Mouse (Mus musculus): ENCODE data around the gene Mtfr1l. TPM values are rescaled to one million over a fixed set of nuclear protein-coding genes. Genes with fewer than 3 reads are reported as not detected.
A peak's percentile ranks its signal among the peaks of the same experiment; 100 is the strongest.

Gene Mtfr1l
- 100 to 1,000 TPM in 1 of 2 experiments, 10 to 100 TPM in 1; 99.4 to 102 TPM for total RNA-seq (2021)

DNA sequence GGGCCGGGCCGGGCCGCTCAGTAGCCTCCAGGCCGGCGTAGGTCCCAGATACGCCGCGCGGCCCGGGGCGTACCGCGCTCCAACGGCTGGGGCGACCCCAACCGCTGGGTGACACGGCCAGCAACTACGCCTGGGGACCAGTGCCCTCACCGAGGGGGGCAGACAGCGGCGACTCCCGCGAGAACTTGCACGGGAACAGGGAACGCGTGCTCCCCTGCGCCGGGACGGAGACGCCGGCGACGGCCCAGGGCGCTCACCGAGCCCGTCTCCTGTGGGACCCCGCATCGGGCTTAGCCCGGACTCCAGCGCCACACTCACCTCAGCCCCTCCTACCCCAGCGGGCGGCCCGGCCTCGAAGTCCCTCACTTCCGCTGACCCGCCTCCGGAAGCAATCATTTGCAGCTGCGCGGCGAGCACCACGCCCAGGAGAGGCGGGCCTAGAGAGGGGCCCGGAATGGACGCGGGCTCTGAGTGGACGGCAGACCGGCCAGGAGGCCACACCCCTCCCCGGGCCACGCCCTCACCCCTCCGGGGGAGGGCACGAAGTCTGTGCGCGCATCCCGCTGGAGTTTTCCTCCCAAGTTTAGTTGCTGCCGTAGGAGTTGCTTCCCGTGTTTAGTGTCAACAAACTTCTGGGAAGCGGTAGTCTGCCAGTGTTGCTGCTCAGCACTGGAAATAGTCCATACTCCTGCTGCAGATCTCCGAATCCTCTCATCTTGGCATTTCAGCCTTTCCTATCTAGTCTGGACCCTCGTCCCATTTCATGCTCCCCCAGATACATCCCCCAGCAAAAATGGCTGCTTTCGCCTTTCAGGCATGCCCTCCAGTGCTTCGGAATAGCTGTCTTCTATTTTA, at the start of gene Mtfr1l:
Gene Mtfr1l, minus strand, starts transcription at position 456 of the 855 bp plus-strand sequence.
- intact Hi-C loops (cut with DNase I) = loop anchor here (5.0 kb wide), 1 partner anchor 257 kb away; no protein-coding TSS in a partner anchor
- peak; percentile 98 for DNase-seq

DNA sequence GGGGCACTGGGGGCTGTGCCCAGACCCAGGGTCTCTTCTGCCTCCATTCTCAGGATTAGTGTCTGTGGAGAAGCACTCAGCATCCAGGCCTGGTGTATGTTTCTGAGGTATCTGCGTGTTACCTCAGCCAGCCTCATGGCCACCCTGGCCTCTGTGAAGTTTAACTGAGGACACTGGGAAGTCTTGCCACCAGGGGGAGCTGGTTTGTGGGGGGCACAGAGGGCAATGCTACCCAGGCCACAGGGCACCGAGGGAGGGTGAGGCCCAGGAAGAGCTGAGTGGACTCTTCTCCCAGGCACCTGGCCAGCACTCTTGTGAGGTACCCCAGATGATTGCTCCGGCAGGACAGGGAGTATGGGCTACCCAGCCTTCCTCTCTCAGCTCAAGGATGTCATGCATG, 48.3 kb upstream of the Mtfr1l start:
- intact Hi-C loops (cut with DNase I) = no loop called here

DNA sequence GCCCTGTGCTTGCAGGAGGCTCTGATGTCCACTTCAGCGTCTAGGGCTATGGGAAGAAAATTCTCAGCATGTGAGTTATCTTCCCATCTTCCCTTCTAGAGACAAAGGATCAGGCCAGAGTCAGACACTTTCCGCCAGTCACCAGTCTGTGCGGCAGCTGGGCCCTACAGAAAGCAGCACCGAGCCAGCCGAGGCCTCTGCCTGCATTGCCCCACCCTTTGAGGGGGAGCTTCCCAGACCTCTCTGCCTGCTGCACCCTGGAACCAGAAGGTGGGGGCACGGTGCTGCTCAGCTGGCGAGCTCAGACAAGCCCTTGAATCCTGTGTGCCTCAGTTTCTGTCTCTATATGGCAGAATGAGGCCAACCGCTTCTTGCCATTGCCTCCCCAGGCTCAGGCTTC, 46.2 kb upstream of the Mtfr1l start:
- intact Hi-C loops (cut with DNase I) = no loop called here
- peak; percentile 79 for DNase-seq

More for the DNA sequence above, 48.3 kb upstream of the Mtfr1l start:
- DNase-seq = no peak

GRCm38 (mm10) chr4:134580351-134581148, 45.4 kb upstream of the Mtfr1l start:
- intact Hi-C loops (cut with DNase I) = no loop called here

GRCm38 (mm10) chr4:134579620-134580019, 44.4 kb upstream of the Mtfr1l start:
- no peak for DNase-seq
- intact Hi-C loops (cut with DNase I) = no loop called here

More at GRCm38 (mm10) chr4:134580351-134581148, 45.4 kb upstream of the Mtfr1l start:
- peak; percentile 88 for DNase-seq

GRCm38 (mm10) chr4:134579212-134579611, 44.0 kb upstream of the Mtfr1l start:
- DNase-seq = no peak
- intact Hi-C loops (cut with DNase I) = no loop called here

DNA sequence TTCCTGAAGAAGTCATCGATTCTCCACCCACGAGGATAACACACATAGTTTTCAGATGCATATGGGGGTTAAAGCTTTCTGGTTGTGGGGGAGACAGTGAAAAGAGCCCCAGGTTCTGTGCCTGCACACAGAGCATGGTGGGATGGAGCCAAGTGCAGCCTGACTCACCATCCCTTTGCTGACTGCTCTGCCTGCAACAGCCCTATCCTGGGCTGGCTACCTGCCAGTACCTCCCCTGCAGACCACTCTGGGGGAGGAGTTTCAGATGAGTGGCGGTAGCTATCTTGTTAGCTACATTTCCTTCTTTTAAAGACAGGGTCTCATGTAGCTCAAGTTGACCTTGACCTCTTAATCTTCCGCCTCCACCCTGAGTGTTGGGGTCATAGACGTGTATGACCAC, 43.2 kb upstream of the Mtfr1l start:
- DNase-seq = peak; percentile 70
- intact Hi-C loops (cut with DNase I) = no loop called here

GRCm38 (mm10) chr4:134577281-134577680, 42.1 kb upstream of the Mtfr1l start:
- intact Hi-C loops (cut with DNase I) = no loop called here
- no peak for DNase-seq

DNA sequence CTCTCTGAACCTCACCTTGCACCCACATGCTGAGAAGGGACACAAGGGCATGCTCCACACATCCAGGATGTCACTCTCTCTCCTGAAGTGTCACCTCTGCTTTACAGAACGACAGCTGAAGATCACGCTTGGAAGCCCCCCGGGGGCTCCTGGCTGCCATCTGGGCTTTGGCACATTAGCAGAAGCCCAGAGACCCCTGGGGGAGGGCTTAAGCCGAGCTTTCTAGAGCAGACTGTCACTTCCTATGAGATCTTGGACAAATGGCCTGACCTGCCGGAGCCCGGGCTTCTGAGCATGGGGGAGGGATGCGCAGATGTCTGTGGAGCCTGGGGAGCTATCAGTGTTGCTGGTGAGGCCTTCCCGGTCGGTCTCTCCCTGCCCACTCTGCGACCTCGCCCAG, 40.3 kb upstream of the Mtfr1l start:
- intact Hi-C loops (cut with DNase I) = no loop called here
- peak; percentile 82 for DNase-seq

DNA sequence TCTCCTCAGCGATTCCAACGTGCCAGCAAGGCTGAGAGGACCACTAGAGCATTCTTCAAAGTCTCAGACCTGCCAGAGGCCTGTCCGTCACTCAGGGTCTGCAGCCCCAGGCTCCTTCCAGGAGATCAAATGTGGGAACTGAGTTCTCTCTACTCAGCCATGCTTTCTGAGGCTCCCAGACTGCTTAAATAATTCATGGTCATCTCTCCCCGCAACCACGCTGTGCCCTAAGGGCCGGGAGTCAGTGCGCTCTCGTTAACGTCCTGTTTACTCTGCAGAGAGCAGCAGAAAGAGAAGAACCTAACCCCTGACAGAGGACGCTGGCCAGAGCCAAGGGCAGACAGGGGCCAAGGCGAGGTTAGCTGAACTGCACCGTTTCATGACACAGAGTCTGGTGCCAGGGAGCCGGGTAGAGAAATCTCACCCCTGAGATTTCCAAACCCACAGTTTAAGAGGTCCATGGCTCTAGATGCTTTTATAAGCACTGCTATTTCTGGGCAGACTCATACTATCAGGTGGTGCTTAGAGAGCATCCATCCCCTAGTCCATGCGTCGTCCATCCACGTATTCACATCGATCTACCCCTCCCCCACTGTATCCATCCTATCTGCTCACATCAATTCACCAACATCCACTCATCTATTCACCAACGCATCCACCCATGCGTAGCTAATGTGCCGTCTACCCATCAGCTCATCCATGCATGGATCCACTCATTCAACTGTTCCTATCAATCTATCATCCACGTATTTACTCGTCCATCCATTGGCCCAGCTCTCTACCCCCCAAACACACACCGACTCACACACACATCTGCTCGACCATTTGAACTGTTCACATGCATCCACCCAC, 37.5 kb upstream of the Mtfr1l start:
- intact Hi-C loops (cut with DNase I) = no loop called here
- DNase-seq = no peak

GRCm38 (mm10) chr4:134570704-134571451, 35.7 kb upstream of the Mtfr1l start:
- peak; percentile 88 for DNase-seq
- intact Hi-C loops (cut with DNase I) = no loop called here

GRCm38 (mm10) chr4:134569831-134570230, 34.6 kb upstream of the Mtfr1l start:
- intact Hi-C loops (cut with DNase I) = no loop called here
- DNase-seq = peak; percentile 35

GRCm38 (mm10) chr4:134569205-134569604, 34.0 kb upstream of the Mtfr1l start:
- intact Hi-C loops (cut with DNase I) = no loop called here
- DNase-seq = peak; percentile 57

DNA sequence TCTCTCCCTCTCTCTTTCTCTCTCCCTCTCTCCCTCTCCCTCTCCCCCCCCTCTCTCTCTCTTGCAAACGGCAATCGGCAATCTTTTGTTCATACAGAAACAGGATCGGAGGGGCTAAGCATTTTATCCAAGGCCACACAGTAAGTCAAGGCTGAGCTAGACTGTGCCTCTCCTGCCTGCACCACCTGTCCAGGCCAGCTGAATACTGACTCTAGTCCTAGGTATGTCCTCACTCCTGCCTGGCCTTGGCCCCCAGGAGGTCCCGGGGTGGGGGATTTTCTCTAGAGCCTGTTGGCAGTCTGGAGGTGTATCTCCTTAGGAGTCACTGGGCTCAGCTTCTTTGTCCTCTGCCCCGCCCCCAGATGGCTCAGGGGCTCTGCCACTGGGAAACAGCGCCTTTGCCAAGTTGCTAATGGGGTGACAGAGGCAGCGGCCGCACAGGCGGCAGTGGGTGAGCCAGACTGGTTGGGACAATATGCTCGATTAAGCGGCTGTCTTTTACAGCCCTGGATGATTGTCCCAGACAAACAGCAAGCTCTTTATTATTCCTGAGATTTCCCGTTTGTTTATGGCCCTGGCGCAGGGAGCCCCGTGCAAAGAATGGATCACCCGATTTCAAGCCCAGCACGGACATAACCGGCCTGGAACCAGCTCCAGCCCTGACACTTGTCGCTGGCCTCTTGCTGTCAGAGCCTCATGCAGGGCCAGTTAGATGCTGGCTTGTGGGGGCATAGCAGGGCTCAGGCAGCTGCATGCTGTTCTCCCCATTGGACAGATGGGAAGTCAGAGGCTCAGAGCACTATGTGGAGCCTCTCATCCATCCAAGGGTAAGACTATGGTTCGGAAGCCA, 32.4 kb upstream of the Mtfr1l start:
- peak; percentile 92 for DNase-seq
- intact Hi-C loops (cut with DNase I) = no loop called here

DNA sequence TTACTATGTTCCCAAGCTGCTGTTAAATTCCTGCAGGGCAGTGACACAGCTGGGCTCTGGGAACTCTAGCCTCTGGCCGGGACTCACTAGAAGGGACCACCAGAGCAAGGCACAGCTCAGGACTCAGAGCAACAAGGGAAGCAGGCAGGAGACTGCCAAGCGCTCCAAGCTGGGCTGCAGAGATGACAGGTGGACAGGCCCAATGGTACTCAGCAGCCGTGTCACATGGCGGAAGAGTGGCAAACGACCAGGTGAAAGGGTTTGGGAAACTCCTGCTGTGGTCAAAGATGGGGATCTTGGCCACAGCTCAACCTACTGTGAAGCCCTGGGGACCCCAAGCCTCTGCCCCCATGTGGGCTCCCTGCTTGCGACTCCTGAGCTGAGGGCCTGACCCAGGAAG, 28.9 kb upstream of the Mtfr1l start:
- intact Hi-C loops (cut with DNase I) = no loop called here
- DNase-seq = no peak

GRCm38 (mm10) chr4:134563624-134564023, 28.4 kb upstream of the Mtfr1l start:
- intact Hi-C loops (cut with DNase I) = no loop called here
- no peak for DNase-seq

DNA sequence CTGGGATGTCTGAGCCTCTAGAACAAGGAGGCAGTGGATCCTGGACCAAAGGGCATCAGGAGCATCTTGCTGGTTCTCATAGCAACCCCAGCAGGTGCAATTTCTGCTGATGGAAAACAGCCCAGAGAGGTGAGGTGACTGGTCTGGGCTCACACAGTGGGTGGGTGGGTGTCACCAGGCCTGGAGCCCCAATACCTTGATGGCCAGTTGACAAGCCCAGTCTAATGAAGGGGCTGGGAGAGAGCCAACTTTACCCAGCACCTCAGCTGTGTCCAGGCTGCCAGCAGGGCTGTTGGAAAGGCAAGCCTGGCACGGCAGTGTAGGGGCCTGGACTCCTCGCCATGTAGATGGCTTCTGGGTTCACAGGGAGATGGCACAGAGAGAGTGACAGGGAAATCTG, 26.8 kb upstream of the Mtfr1l start:
- peak; percentile 59 for DNase-seq
- intact Hi-C loops (cut with DNase I) = no loop called here

DNA sequence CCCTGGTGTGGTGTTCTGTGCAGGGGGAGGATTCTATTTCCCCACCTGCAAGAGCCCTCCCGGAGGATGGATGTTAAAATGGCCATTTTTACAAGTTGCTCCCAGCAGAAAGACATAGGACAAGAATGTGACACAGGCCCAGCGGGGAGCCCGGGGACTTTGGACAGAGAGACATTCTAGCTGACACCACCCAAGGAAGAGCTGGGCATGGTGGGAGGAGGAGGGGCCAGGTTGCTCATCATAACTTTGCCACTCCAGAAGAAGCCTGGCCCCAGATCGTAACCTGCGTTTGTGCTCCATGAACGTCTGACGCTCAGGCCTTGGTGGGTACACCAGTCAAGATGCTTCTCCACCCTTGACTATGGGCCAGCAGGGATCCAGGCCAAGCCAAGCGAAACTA, 25.5 kb upstream of the Mtfr1l start:
- intact Hi-C loops (cut with DNase I) = no loop called here
- no peak for DNase-seq

- DNase-seq = no peak
- intact Hi-C loops (cut with DNase I) = loop anchor here (5.0 kb wide), 1 partner anchor 143 kb away; the partner anchor contains the start of gene Man1c1
These were observed 24.0 kb upstream of the Mtfr1l start for GRCm38 (mm10) chr4:134559154-134559553.

Data from left cerebral cortex, postnatal 4 days (tissue).